Mouse (Mus musculus): ENCODE data around the gene Olfr1406.
"Not testable (repeated sequence)": the region's sequence is repeated elsewhere in the genome, so short reads cannot be mapped to it uniquely, and the experiment has no call there.

The Olfr1406 gene

DNA sequence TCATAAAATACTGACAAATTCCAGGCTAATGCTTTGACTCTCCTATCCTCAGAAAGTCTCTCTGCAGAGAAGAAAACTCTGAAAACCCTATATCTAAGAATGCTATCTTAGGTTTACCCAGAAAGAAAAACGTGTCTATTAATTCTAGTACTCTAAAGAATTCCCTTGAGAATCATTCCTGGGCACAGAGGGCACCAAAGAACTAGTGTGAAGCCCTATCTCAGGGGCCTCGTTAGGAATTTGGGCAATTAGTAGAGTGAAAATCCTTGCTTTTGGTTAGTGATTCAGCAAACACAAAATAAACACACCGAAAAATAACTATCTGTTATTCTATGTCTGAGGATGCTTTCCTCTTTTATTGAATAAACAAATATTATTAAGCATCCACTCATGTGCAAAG is at the start of gene Olfr1406:
TSS of gene Olfr1406 (minus strand) at position 101 of the 400 bp plus-strand sequence.
- no peak for DNase-seq

DNA sequence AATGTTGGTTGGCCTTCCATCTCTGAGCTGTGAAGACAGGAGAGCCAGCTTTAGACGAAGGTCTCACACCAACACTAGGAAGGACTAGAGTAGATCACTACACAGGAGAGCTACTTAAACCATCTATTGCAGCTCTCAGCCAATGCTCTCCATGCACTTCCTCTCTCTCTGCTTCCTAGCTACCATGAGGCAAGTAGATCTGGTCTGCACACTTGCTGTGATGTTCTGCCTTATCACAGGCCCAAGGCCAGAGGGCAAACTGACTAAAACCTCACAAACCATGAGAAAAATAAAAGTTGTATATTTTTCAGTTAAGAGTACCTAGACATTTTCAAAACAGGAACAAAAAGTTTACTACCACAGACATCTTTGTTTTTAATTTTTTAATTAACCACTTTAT is 46.6 kb upstream of the Olfr1406 start:
- not testable (repeated sequence) for DNase-seq

DNA sequence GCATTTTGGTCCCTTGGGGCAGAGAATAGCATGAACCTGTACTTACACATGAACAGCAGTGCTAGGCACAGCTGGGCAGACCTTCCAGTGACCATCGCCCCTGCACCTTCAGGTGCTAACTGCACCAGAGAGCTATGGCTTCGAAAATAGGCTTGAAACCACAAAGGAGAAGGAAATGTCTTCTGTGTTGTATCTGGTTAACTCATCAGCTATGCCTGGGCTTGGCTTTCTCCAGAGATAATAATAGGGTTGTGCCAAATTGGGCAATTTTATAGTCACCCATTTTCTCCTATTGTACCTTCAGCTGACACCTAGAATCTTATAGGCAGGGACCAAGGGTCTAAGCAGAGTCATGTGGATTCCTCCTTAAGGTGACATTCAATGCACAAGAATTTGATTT is 36.6 kb upstream of the Olfr1406 start, which contains the start of gene Fcer1a:
TSS of gene Fcer1a (minus strand) at position 134 of the 400 bp plus-strand sequence.
- no peak for DNase-seq

DNA sequence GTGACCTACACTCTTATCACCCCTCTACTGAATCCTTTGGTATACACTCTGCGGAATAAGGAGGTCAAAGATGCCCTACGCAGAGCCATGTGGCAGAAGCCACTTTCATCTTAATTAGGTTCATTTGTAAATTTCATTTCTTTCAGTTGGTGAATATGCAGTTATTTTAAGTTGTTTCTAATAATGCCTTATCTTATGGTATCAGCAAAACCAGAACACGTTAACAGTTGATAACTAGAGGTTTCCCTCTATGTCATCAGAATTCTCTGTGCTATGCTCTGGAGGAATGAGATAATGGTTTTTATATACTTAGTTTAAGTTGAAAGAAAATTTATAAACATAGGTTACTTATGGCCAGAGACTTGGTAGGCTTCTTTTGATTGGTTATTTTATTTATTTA is 26.0 kb upstream of the Olfr1406 start:
- no peak for DNase-seq

DNA sequence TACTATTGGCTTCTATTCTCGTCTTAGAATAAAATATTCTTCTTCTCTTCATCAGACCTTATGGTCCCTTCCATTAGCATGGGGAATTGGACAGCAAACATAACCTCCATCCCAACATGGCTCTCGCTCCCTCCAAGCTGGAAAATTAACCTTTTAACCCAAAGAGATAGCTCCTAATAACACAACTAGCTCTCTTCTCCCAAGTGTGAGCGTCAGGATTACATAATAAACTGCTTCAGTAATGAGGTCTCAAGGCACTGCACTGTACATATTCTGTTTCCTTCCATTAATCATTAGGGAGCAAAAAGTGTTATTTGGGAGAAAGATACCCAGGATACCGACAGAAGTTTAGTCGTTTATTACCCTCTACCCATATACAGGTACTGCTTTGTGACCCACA is 21.7 kb upstream of the Olfr1406 start, which contains the start of gene Olfr1404:
TSS of gene Olfr1404 (plus strand) at position 301 of the 400 bp plus-strand sequence.
- no peak for DNase-seq

DNA sequence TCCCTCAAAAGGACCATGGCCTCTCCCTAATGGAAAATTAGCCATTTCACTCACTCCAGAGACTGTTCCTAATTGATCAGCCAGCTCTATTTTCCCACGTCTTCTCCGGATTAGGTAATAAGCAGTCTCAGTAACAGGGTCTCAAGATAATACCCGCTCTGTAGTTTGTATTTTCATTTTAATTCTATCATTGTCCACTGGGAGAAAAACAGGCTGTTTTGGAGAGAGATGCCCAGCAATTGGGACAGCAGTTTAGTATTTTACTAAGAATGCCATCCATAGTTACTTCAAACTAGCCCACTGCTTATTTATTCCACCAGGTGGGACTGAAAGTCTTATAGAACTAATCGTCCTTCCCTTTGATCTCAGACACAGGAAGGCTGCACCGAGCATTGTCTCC is 7.1 kb upstream of the Olfr1406 start, which contains the start of gene Olfr218:
TSS of gene Olfr218 (plus strand) at position 301 of the 400 bp plus-strand sequence.
- DNase-seq, result no peak

DNA sequence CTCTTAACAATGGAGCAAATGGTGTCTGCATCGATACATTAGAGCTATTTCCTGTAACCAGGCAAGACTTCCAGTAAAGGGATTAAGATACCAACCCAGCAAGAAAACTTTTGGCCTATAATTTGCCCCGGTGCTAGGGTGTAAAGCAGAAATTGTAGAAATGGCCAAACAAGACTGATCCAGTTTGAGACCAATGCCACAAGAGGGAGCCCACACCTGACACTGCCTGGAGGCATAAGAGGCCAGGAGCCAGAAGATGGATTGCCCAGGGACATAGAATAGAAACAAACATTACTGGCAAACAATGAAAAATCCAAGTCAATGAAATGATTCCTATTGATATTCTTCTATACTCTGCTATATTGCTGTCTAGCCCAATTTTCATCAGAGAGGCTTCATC is 5.9 kb upstream of the Olfr1406 start:
- DNase-seq, result no peak

DNA sequence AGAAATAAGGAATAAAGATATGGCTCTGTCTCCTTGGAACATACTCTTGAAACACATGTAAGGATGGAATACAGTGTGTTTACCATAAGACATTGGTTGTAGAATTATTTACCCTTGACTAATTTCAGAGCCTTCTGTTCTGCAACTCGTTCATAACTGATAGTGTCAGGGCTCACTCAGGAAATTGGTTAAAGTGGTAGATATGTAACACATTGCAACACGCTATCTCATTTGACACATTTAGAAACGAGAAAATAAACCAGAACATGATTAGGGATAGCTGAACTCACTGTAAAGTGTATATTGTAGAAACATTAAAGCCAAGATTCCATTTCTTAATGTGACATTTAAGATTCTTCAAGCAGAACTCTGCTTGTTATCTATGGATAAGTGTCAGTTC is 1.6 kb upstream of the Olfr1406 start:
- no peak for DNase-seq

DNA sequence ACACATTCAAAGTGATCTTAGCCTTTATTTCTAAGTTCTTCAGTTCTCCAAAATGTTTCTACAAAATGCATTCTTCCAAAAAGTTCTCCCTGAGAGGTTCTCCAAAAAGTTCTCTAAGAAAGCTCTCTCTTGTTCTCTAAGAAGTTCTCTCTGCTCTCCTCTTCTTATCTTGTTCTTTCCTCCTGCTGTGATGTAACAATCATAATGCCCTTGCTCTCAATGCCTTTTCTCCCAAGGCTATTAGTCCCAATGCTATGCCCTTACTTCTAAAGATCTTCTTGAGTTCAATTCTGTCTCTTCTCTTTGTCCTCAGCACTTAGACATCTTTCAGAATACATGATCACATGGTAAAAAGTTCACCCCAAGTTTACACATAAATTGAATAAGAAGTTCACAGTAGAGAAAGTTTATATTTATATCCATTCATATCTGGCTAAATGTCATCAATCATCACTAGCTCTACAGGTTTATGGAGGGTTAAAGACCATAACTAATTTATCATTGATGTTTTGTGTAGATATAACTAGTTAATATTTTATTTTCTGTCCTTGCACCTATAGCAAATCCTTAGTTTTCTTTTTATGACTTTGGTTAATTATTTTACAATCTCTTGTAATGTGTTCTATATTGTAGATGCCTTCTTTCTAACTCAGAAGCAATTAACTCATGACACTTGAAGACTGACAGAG is 16.1 kb downstream of the Olfr1406 start:
- no peak for DNase-seq

DNA sequence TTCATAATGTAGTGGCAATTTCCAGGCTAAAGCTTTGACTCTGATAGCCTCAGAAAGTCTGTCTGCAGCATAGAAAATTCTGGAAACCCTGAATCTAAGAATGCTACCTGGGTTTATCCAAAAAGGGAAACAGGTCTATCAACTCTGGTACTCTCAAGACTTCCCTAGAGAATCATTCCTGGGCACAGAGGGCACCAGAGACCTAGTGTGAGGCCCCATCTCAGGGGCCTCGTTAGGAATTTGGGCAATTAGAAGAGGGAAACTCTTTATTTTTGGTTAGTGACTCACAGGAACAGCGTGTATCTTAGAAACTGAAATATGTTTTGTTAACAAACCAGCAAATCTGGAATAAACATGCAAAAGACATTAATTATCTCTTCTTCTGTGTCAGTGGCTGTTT is 53.2 kb downstream of the Olfr1406 start, which contains the start of gene Olfr1408:
TSS of gene Olfr1408 (minus strand) at position 101 of the 400 bp plus-strand sequence.
- DNase-seq, result no peak
